Mouse (Mus musculus): Measurements from ENCODE around the gene Tent5c. TPM values are rescaled to one million over a fixed set of nuclear protein-coding genes. Genes with fewer than 3 reads are reported as not detected.

The Tent5c gene
- total RNA-seq (2017), result 16.9 to 63.7 TPM (median 57.7 TPM) in 3 replicates

DNA sequence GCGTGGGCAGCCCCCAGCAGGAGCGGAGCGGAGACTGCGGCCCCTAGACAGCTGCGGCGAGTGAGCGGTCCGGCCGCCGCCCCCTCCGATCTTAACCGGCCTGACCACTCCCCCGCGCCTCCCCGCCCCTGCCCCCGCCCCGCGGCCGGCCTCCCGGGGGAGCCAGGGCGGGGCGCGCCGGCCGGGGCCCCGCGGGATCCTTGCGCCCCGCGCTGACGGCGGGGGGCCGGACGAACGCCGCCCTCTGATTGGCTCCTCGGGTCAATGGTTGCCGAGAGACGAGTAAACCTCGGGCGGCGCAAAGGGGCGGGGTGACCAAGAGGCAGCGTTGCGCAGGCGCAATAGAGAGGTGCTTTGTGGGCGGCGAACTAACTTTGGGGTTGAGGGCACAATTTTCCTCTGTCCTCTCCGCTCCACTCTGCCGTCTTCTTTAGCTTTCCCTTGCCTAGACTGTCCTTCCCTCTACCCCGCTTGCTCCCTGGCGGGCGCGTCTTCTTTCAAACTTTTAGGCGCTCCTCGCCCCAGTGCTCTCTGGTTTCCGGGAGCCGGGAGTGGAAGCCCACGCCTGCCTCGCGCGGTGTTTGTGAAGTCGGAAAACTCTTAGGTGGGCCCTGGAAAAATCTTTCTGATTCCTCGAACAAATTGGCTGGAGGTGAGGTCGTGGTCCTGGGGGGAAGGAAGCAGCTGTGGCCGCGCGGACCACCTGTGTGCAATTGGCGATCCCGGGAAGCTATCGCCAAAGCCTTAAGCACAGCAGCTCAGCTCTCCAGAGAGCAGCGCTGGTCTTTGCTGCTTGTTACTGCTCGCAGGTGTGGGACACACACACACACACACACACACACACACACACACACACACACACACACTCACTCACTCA is at the start of gene Tent5c:
Gene Tent5c, minus strand, starts transcription at position 192 of the 877 bp plus-strand sequence.
- peak; percentile 87 for ATAC-seq (replicated peaks; ENCODE audit: insufficient number of reproducible peaks, low FRiP score, low TSS enrichment, poor library complexity, severe bottlenecking)

- ATAC-seq (replicated peaks; ENCODE audit: insufficient number of reproducible peaks, low FRiP score, low TSS enrichment, poor library complexity, severe bottlenecking), result no peak
Measured at GRCm38 (mm10) chr3:100536686-100537085, 47.6 kb upstream of the Tent5c start.

DNA sequence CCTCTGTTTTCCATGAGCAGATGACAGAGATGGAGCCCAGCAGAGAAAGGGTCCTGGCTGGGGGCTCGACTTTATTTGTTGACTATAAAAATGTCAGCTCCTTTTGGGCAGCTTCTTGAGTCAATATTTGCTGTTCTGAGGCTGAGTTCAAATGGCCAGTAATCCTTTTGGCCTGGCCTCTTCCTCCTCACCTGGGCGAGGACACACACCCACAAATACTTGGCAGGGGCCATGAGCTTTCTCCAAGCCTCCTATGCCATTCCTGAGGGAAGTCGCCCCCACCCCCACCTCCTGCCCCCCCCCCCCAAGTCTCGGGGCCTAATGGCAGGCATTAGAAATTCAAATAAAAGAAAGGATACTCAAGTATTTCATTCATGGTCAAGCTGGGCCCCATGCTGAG is 46.8 kb upstream of the Tent5c start:
- ATAC-seq (replicated peaks; ENCODE audit: insufficient number of reproducible peaks, low FRiP score, low TSS enrichment, poor library complexity, severe bottlenecking), result no peak

DNA sequence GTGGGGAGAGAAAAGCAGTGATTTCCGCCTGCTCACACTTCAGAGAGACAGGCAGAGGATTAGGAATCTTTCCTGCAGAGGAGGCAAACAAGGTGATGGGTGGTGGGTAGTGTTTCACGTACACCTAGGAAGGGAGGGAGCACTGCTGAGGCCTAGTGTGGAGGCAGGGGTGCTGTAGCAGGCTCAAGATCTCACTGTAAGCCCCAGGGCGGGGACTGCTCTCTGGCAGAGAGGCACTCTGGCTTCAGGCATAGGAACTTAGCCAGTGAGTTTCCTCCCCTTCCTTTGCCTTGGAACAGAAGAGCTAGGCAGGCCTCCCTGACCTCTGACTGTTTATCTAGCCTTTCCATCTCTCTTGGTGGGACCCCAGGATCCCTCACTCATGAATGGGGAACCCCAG is 46.2 kb upstream of the Tent5c start:
- ATAC-seq (replicated peaks; ENCODE audit: insufficient number of reproducible peaks, low FRiP score, low TSS enrichment, poor library complexity, severe bottlenecking), result no peak

GRCm38 (mm10) chr3:100534394-100534793 is 45.3 kb upstream of the Tent5c start:
- ATAC-seq (replicated peaks; ENCODE audit: insufficient number of reproducible peaks, low FRiP score, low TSS enrichment, poor library complexity, severe bottlenecking), result no peak

DNA sequence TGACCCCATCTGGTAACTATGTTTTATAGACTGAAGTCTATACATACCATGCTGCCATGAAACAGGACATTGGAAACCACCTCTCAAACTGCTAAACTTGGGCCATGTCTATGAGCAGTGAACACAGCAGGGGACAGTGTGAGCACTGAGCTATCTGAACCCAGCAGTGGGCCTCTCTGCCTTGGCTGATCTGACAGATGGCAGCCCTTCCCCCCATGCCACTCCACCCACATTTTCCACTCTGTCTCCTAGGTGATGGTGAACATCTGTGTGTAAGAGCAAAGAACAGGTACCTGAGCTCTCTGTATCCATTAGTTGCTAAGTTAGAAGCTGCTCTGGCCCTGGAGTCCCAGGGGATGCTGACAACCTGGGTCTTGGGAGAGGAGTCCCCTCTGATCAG is 44.3 kb upstream of the Tent5c start:
- ATAC-seq (replicated peaks; ENCODE audit: insufficient number of reproducible peaks, low FRiP score, low TSS enrichment, poor library complexity, severe bottlenecking), result no peak

DNA sequence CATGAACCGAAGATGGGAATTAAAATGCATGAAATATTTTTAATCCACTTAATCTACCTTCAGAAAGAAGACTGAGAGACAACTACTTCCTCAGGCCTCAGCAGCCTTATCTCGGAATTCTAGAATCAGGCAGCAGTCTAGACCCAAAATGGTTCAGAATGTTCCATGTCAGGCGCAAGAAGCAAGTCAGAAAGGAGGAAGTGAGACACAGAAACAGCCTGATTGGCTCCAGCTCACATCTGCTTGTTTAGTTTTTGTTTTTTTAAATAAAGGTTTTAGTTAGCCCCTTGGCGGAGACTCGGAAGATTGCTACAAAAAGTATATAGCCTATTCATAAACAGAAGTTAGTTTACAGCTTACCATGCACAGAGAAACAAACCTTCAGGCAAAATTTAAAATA is 41.8 kb upstream of the Tent5c start:
- no peak for ATAC-seq (replicated peaks; ENCODE audit: insufficient number of reproducible peaks, low FRiP score, low TSS enrichment, poor library complexity, severe bottlenecking)

GRCm38 (mm10) chr3:100530244-100530788 is 41.2 kb upstream of the Tent5c start:
- no peak for ATAC-seq (replicated peaks; ENCODE audit: insufficient number of reproducible peaks, low FRiP score, low TSS enrichment, poor library complexity, severe bottlenecking)

- ATAC-seq (replicated peaks; ENCODE audit: insufficient number of reproducible peaks, low FRiP score, low TSS enrichment, poor library complexity, severe bottlenecking), result no peak
Measured at GRCm38 (mm10) chr3:100522671-100523070, 33.5 kb upstream of the Tent5c start.

GRCm38 (mm10) chr3:100521626-100522025 is 32.5 kb upstream of the Tent5c start:
- no peak for ATAC-seq (replicated peaks; ENCODE audit: insufficient number of reproducible peaks, low FRiP score, low TSS enrichment, poor library complexity, severe bottlenecking)

- no peak for ATAC-seq (replicated peaks; ENCODE audit: insufficient number of reproducible peaks, low FRiP score, low TSS enrichment, poor library complexity, severe bottlenecking)
Measured at GRCm38 (mm10) chr3:100515754-100516141, 26.6 kb upstream of the Tent5c start.

- ATAC-seq (replicated peaks; ENCODE audit: insufficient number of reproducible peaks, low FRiP score, low TSS enrichment, poor library complexity, severe bottlenecking), result no peak
Measured at GRCm38 (mm10) chr3:100515093-100515753, 26.1 kb upstream of the Tent5c start.

DNA sequence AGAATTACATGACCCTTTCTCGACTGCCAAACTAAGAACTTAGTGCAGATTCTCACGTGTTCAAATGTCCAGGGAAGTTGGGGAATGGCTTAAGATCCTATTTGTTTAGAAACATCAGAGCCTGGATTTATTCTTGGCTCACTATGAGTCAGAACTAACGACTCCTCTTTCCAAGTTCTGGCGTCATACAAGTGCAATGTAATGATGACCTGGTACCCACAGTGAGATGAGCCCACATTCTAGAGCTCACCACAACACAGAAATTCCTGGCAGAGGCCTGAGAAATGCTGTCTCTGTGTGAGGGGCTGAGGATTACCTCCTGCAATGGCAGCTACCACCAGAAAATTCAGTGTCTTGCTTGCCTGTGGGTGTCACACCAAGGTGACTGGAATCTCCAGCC is 18.1 kb upstream of the Tent5c start:
- no peak for ATAC-seq (replicated peaks; ENCODE audit: insufficient number of reproducible peaks, low FRiP score, low TSS enrichment, poor library complexity, severe bottlenecking)

DNA sequence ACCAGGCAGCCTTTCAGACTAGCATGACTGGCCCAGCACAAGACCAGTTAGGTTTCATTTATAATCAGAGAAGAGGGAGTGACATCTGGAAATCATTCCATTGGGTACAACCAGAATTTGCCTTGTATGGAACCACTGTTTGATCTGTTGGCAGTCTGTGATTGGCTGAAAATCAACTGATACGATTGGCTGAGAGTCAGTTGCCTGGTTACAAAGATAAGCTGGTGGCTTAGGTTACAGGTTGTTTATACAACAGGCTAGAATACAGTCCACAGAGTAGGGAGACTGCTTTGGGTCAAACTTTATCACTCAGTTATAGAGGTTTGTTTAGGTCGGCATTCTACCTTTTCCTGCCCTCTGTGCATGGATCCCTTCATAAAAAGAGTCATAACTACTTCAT is 17.6 kb upstream of the Tent5c start:
- ATAC-seq (replicated peaks; ENCODE audit: insufficient number of reproducible peaks, low FRiP score, low TSS enrichment, poor library complexity, severe bottlenecking), result no peak

DNA sequence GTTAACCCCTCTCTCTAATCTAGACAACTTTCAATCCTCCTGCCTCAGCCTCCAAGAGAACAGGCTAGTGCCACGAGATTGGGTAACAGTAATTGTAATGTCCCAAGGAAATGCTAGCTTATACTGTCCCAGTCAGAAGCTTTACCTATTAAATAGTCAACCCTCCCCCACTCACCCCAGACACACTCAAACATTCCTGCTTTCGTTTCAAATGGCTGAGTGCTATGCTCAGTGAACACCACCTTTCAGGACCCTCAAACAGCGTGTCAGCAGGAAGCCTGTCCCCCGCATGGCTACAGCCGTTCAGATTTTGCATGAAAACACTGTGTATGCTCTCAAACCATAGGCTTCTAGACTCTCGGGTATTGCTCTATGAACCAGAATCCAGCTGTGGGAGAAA is 14.8 kb upstream of the Tent5c start:
- ATAC-seq (replicated peaks; ENCODE audit: insufficient number of reproducible peaks, low FRiP score, low TSS enrichment, poor library complexity, severe bottlenecking), result no peak

DNA sequence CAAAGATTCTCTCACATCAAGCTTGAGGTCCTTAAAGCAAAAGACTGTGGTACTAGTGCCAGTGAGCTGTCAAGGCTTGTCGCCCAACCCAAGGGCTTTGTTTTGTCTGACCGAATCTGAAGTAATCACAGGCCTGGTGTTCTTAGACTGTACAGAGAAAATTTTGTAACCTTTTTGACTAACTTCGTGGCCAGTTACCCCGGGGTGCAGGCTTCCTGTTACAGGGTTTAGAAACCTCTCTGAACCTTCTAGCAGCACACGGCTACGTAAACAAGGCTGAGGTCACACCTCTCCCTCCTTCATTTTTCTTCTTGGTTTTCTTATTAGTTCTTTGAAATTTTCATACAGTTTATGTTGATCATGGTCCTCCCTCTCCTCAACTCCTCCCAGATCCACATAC is 13.4 kb upstream of the Tent5c start:
- no peak for ATAC-seq (replicated peaks; ENCODE audit: insufficient number of reproducible peaks, low FRiP score, low TSS enrichment, poor library complexity, severe bottlenecking)

DNA sequence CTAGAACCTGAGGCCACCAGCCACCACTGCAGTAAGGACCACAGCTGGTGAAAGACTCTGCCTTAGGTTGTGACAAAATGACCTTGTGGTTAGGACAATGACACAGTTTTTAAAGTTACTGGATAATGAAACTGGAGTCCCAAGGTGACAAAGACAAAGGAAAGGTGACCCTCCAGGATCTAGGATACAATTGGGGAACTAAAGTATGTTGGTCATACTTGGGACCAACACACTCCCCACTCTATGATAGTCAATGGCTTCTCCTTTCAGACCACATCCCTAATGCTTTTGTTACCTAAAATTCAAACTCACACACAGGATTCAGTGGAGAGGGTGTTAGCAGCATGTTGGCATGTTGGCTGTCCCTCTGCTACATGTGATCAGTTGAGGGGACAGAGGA is 12.8 kb upstream of the Tent5c start:
- no peak for ATAC-seq (replicated peaks; ENCODE audit: insufficient number of reproducible peaks, low FRiP score, low TSS enrichment, poor library complexity, severe bottlenecking)

DNA sequence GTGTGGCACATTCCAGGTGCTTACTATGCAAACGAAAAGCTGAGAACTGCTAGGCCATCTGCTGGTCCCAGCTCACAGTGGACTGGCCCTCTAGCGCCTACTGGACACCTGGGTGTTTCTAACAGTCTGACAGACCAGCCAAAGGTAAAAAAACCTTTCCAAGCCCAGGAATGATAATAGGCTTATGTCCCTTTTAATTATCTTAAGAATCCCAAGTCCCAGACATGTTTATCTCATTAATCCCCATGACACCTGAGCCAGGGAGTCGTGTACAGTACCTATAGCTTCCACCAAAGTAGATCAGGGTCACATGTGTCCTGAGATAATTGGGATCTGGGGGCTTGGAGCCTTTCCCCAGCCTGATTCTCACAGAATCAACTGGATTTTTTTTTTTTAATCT is 7.0 kb upstream of the Tent5c start:
- no peak for ATAC-seq (replicated peaks; ENCODE audit: insufficient number of reproducible peaks, low FRiP score, low TSS enrichment, poor library complexity, severe bottlenecking)

DNA sequence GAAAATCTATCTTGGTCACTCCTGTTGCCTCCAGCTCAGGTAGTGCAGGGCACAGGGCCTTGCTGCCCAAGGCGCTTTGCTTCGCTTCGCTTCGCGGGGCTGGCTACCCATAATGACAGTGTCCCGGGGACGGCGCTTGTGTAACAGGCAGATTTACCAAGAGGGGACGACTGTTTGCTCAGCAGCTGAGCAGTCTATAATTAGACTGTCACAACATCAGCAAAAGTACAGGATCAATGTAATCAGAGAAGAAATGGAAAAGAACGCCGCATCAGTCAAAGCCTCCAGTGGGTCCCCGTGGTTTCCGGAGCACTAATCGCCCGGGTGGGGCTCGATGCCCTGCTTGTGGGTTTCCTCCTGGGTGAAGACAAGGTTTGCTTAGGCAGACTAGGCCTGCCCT is 6.3 kb upstream of the Tent5c start:
- no peak for ATAC-seq (replicated peaks; ENCODE audit: insufficient number of reproducible peaks, low FRiP score, low TSS enrichment, poor library complexity, severe bottlenecking)

DNA sequence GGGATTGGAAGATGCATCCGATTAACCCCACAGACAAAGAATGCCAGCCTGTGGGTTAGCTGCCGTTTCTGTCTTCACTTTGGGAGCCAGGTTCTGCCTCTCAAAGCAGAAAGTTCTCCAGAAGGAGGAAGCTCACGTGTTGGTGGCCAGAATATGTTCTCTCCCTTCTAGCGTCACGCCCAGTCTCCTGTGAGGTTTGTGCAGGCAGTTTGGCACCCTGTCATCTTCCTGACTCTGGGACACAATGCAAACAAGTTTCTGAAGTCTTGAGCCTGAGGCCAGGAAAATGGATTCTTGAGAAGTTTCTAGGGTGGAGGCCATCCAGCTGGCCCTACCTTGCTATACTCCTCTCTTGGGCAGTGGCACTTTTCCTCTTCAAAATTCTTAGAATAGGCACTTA is 5.8 kb upstream of the Tent5c start:
- ATAC-seq (replicated peaks; ENCODE audit: insufficient number of reproducible peaks, low FRiP score, low TSS enrichment, poor library complexity, severe bottlenecking), result no peak

All from monocyte, adult 5-6 weeks (primary cell).